Mouse (Mus musculus) naive thymus-derived CD4-positive, alpha-beta T cell, adult 2 months (primary cell): ENCODE results near the gene Dennd1a.

Source experiments
- DNase-seq: peaks from one replicate; pipeline ENCODE4 v3.0.0-alpha.2; 2011; ENCODE audit warnings: low read depth

Gene Dennd1a

GRCm38 (mm10) chr2:38048996-38049395, 238.2 kb downstream of the Dennd1a start:
- DNase-seq = no peak

DNA sequence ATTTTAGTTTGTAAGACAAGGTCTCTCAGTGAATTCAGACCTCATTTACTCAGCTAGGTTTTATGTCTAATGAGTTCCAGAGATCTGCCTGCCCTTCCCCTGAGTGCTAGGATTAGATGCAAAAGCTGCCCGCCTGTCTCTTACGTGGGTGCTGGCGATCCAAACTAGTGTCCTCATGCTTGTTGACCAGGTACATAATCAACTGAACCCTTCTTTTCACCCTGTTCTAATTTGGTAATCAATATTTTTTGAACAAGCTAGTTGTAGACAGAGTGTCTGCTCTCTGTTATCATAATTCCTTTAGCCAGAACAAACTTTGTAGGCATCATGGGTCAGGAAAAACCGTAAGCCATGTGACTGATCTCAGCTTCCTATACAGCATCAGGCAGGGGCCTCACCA, 241.9 kb downstream of the Dennd1a start:
- no peak for DNase-seq

DNA sequence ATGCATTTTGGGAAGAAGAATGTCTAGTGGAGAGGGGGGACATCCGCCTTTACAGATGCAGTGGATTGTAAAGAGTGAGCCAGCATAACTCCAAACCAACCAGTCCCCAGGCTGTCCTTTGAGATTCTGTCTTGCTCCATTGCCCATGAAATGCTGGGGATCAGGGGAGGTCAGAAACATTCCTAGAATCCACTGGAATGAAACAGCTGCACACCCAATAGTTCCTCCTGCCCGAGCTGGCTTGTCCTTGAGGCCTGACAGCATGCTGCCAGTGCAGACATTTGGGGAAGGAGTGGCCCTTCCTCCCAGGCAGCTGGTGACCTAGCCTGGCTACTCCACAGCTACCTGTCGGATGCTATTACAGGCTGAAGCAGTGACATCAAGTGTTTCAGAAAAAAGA, 246.3 kb downstream of the Dennd1a start:
- DNase-seq = no peak

GRCm38 (mm10) chr2:38039621-38040020, 247.6 kb downstream of the Dennd1a start:
- DNase-seq = no peak

- no peak for DNase-seq
Measured at GRCm38 (mm10) chr2:38028317-38028716, 258.9 kb downstream of the Dennd1a start.

DNA sequence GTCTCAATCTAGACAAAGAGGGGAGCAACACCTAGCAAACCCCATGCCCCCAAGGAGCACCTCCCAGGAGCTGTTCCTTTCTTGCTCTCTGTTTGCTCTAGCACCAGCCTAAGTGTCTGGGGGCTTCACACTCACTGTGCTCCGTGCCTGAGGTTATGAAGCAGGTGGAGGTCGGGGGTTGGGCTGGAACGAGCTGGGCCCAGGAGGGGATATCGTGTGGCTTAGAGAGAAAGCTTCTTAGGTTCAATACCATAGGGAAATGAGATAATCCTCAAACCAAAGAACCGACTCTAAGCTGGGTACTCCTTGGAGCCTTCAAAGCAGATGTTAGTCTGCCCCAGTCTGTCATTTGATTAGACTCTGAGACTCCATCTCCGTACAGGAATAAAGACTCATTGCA, 261.6 kb downstream of the Dennd1a start:
- DNase-seq = no peak

DNA sequence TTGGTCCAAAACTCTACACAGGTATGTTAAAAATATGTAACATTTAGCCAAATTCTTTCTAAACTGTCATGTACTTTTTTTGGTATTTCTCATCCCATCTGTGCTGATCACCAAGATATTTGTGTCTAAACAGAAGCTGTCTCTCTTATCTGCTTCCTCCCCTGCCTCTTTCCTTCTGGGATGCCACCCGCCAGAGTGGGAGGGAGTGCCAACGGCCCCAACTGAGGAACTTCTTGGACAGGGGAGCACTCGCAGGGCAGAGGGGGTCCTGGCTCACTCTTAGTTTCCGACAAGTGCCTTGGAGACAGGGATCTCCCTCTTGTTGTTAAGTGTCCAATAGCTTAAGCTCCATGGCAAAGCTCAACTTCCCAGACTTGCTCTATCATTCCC, 263.5 kb downstream of the Dennd1a start:
- DNase-seq = no peak

DNA sequence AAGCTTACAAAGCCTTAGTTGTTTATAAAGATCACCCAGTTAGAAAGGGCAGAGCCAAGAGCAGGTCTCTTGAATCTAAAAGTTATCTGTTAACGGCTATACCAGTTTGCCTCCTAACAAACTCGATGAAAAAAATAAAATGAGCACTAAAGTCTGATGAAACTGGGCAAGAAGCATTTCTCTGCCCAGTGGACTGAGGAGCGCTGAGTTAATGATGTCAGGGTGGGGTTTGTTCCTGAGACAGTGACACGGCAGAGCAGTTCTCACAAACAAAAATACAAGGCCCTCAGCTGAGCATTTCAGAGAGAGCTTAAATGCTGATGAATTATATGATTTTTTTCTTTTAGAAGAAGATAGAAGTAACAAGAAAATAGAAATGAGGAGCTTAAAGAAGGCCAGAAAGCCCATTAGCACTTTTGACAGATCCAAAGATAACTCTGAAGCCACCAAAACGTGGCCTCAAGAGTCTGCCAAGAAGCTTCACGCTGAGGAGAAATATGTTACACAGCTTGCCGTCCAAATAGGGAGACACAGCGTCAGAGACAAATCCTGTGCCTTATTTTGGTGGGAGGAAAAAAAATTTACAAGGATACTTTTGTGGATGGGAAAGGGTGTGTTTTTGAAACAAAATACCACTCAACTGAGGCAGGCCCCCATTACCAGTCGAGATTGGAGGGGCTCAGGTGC, 264.0 kb downstream of the Dennd1a start:
- no peak for DNase-seq

DNA sequence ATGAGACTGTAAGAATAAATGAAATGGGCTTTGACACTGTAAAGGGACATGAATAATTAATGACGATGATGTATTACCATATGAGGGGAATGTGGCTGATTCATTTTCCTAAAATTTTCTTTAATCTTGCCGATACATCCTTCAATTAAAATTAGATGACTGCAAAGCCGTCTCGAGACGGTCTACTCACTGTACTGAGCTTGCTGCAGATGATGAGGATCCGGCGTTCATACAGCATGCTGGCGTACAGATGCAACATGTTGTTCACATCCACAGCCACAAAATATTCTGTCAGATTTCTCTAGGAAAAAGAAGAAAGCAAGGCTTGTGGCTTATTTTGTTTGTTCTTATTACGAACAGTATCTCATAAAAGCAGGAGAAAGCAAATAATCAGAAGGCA, 266.0 kb downstream of the Dennd1a start:
- no peak for DNase-seq

GRCm38 (mm10) chr2:38014702-38015101, 272.5 kb downstream of the Dennd1a start:
- DNase-seq = no peak

- DNase-seq = no peak
Measured at GRCm38 (mm10) chr2:38013839-38014365, 273.3 kb downstream of the Dennd1a start.

- DNase-seq = no peak
Measured at GRCm38 (mm10) chr2:38007238-38007637, 280.0 kb downstream of the Dennd1a start.

- DNase-seq = no peak
Measured at GRCm38 (mm10) chr2:38003183-38003680, 284.0 kb downstream of the Dennd1a start.

GRCm38 (mm10) chr2:38001004-38001403, 286.2 kb downstream of the Dennd1a start:
- DNase-seq = no peak

DNA sequence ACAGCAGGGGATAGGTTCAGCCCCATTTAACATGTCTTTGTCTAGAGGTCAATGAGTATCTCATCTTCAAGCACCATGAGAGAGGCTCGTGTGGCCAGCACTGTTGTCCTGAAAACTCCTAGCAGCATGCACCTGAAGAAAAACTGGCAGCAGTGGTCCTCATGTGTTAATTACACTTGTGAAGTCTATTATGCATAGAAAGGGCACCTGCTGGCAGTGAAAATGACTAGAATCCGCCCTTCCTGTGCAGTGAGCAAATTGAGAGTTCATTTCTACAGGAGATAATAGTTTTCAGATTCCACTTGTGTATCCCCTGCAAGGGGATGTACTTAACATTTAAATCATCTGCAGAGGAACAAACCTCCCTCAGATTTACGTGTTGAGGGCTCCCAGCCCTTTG, 289.2 kb downstream of the Dennd1a start:
- no peak for DNase-seq

- DNase-seq = no peak
Measured at GRCm38 (mm10) chr2:37989091-37989490, 298.1 kb downstream of the Dennd1a start.

DNA sequence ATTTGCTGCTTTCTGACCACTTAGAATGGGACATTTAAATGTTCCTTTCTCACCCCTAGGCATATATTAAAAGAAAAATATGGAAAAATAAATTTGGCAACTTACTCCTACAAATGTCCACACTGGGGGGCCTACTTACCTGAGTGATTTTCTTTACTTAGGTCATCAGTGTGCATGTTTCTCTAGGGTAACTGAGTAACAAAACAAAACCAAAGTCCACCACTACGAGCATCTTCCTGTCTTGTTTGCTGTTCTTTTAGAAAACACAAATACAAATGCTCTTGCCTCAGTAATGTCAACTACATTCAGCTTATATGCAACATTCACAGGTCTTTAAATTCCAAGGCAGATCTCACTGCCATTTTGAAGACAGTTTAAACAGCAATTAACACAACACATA, 298.9 kb downstream of the Dennd1a start:
- no peak for DNase-seq

DNA sequence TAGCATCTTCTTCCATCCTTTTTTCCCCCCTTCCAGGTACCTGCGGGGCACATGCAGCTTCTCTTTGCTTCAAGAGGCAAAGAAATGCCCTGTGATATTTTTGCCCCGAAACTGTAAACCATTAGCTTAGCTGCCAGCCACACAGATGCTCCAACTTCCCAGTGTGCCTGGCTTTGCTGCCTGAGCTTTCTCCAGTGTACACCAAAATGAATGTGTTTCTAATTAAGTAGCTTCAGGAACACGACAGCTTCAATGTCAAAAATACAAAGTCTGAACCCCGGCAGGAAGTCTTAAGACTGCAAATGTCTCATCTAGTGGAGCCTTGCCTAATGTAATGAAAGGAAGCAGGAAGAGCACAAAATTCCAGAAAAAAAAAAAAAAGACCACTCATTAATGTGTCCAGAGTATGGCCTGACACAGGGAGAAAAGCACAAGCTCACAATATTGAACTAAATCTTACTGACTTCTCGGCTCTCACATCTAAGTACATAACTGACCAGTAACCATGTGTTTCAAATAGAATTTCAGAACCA, 301.4 kb downstream of the Dennd1a start:
- DNase-seq = no peak

- DNase-seq = no peak
Measured at GRCm38 (mm10) chr2:37982714-37983113, 304.5 kb downstream of the Dennd1a start.

DNA sequence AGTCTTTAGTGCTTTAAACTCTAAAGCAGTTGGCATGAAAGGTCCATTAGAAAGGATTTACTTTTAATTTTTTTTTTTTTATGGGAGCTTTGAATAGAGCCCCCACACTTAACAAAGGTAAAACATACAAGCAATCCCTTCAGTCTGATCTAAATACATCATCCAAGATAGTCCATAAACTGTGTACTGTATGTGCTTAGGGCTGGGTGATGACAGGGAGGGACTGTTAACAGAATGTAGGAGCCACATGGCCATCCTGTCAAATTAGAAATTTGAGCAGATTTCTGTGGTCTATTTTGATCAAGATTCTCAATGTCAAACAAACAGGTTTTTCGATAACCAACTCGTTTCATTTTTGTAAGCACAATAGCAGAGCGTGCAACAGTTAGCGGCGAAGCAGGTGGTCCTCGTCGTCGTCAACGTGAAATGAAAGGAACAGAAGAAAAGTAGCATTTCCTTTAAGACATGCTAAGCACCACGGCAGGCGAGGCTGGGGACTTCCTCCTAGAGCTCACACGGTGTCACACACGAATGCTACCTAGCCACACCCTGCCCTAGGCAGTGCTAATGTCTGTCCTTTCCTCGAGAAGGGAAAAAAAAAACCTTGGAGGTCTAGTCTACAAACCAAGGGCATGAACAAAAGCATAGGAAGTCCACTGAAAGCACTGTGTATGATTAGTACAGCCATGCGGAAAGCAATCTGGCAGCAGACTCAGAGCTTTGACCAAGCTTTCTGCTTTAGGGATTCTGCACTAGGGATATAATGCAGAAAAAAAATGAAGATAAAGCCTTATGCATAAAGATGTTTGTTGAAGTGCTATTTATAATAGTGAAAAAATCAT, 305.4 kb downstream of the Dennd1a start:
- peak; percentile 26 for DNase-seq

DNA sequence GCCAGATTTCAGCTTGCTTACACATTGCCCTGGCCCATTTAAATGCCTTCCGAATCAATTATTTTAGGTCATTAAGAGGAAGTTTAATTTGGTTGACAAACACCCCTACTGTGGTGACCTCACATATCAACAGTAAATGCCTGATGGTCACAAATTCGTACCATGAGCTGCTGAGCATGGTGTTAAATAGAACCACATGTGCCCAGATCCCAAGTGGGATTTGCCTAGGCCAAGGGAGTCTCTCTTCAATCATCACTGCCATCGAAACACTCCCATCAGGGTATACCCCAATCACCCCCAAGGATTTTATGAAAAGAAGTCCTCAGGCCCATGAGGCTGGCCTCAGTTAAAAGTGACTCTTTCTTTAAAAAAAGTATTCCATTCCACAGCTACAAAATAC, 313.0 kb downstream of the Dennd1a start:
- no peak for DNase-seq

- DNase-seq = no peak
Measured at GRCm38 (mm10) chr2:37972621-37973020, 314.6 kb downstream of the Dennd1a start.

- DNase-seq = no peak
Measured at GRCm38 (mm10) chr2:37971726-37972125, 315.5 kb downstream of the Dennd1a start.
